Mouse (Mus musculus): ENCODE measurements around the gene Cyp4v3.
"Not testable (repeated sequence)": the region's sequence is repeated elsewhere in the genome, so short reads cannot be mapped to it uniquely, and the experiment has no call there.

Gene Cyp4v3

DNA sequence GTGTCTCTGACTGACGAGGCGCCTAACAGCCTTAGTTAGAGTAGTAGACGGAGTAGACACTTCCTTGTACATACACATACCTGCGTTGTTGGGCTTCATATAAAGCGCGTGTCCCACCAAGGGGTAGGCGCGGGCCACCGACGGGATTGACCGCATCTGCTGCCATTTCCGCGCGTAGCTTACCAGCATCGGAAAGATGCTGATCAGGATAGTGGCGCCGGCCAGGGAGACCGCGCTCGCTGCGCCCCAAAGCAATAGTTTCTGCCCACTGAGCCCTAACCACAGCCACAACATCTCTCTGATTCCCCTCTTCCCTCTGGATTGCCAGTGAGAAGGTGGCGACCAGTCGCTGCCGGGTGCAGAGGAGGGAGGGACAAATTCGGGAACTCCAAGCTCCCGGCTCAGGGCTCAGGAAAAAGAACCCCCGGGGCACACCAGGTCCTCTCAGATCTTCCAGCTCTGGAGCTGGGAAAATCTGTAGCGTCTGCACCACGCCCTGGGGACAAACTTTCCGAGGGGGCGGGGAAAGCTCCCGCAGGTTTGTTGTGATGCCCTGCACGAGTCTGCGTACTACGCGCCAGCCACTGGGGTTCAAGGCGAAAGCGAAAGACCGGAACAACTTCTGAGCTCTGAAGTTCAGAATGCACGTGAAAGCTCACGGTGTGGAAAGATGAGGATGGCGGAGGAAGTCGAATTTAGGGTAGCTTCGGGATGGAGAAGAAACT lies at the start of gene Cyp4v3:
Gene Cyp4v3, minus strand, starts transcription at position 532 of the 725 bp plus-strand sequence.
- peak; percentile 47 to 54 for DNase-seq (ENCODE audit: low spot score in 2 of 2)

GRCm38 (mm10) chr8:45381963-45382347 lies 48.9 kb upstream of the Cyp4v3 start, which contains the start of gene Fam149a:
Fam149a (minus strand) TSS chr8:45382291.
- no peak for DNase-seq (ENCODE audit: low spot score in 2 of 2)

- no peak for DNase-seq (ENCODE audit: low spot score in 2 of 2)
These were observed 48.3 kb upstream of the Cyp4v3 start for GRCm38 (mm10) chr8:45381075-45381962.

DNA sequence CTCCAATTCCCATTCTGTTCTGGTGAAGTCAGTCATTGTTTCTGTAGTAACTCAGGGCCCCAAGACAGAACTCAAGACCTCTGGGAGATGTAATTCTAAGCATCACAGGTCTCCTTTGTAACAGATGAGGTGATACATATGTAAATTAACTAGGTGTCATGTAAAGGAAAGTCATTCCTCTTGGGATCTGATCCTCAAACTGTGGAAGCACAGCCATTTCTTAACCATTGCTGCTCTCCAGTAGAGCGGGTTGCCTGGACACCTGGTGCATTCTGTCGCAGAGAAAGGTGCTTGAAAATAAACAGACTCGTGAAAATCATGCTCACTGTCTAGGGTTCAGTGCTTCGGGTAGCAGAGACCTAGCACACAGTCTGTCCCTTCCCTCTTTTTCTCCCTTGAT lies 47.6 kb upstream of the Cyp4v3 start:
- DNase-seq (ENCODE audit: low spot score in 2 of 2) = no peak

DNA sequence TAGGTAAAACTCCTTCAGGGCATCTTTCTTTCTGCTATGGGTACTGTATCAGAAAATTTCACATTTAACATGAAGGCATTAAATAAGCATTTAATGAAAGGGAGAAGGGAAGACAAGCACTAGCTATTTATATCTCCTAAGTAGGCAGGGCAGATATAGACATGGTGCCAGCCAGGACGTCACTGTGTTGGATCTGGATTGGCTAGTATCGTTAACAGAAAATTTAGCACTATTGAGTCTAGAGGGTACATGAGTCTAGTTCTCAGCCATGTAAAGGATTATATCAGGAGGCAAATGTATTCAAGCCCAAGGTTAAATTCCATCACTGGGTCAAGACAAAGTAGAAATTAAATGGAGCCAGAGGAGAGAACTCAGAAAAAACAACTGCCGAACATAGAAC lies 41.1 kb upstream of the Cyp4v3 start:
- DNase-seq (ENCODE audit: low spot score in 2 of 2) = no peak

DNA sequence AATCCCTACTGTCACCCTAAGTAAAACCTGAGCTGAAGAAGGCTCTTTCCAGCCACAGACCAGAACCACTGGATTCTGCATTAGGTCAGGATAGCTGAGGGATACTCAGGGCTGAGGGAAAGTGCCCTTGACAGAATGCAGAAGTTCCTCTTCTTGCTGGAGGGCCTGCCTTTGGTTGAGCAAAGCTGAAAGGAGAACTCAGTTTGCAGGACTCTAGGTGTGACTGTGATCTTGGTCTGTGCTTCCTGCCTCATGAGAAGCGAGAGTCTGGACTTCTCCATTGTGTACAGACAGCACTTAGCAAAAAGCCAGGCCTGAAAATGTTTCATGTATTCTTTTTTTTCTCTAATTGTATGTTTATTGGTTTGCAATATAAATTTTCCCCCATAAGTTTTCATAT lies 34.1 kb upstream of the Cyp4v3 start:
- no peak for DNase-seq (ENCODE audit: low spot score in 2 of 2)

- DNase-seq (ENCODE audit: low spot score in 2 of 2) = no peak
These were observed 30.2 kb upstream of the Cyp4v3 start for GRCm38 (mm10) chr8:45363220-45363619.

- DNase-seq (ENCODE audit: low spot score in 2 of 2) = peak in 1 of 2 experiments; percentile 51
These were observed 29.3 kb upstream of the Cyp4v3 start for GRCm38 (mm10) chr8:45362323-45362722.

GRCm38 (mm10) chr8:45359091-45359605 lies 26.1 kb upstream of the Cyp4v3 start:
- DNase-seq (ENCODE audit: low spot score in 2 of 2) = no peak

GRCm38 (mm10) chr8:45358132-45358918 lies 25.3 kb upstream of the Cyp4v3 start:
- peak; percentile 49 to 64 for DNase-seq (ENCODE audit: low spot score in 2 of 2)

- DNase-seq (ENCODE audit: low spot score in 2 of 2) = no peak
These were observed 22.8 kb upstream of the Cyp4v3 start for GRCm38 (mm10) chr8:45355809-45356208.

DNA sequence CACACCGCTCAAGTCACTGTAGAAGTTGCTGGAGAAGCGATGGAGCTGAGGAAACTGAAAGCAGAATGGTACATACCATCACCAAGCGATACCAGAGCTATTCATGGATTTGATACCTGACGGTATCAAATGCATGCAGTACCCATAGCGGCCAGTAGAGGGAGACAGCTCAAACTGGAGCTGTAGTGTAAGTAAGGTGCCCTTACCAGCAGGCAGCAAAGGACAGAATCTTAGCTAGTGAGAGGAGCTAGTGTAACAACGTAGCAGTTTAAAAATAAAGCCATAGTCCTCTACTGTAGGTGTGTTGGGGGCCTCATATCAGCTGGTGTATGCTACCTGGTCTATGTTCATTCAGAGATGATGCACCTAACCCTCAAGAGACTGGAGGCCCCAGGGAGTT lies 12.0 kb upstream of the Cyp4v3 start:
- DNase-seq (ENCODE audit: low spot score in 2 of 2) = peak; percentile 51 to 68

- DNase-seq (ENCODE audit: low spot score in 2 of 2) = no peak
These were observed 11.3 kb upstream of the Cyp4v3 start for GRCm38 (mm10) chr8:45344298-45344697.

DNA sequence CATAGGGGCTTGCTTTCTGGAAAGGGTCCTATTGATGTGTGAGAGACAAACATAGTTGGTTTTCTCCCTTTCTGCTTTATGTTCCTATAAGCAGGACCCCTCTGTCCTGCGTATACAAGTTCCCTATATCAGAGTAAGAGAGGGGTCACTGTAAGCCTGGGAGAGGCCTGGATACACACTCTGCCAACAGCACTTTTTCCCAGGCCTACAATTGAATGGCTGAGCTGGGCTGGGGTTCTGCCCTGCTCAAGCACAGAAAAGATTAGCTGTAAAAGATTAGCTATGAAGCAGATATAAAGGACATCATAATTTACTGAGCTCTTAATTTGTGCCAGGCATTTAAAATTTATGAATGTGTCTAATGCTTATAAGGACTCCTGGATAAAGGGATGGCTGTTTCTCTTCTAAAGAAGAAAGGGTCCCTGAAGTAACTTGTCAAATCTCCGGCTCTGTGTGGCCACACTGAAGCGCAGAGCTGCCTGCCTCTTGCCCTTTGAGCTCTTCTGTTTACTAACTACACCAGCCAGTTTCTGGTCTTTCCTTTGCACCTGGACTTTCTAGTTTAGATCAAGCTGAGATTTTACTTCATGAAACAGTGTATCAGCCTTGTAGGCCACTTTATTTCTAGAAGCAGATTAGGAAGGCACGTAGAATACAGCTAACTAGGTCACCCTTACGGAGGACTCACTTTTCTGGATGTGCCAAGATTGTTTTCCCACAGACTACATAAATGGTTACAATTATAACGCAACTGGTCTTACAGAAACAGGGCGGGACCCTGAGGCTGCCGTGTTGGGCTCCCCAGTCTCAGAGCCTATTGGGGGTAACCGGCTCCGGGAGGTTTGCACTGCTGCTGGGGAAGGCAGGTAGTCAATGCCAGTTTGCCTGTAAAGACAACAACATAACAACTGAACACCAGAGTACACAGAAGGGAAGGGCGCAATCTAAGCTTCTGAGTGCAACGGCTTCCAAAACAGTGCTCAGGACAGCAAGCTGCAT lies 8.9 kb upstream of the Cyp4v3 start:
- DNase-seq (ENCODE audit: low spot score in 2 of 2) = no peak

- DNase-seq (ENCODE audit: low spot score in 2 of 2) = no peak
These were observed 477 bp upstream of the Cyp4v3 start for GRCm38 (mm10) chr8:45333493-45333892.

DNA sequence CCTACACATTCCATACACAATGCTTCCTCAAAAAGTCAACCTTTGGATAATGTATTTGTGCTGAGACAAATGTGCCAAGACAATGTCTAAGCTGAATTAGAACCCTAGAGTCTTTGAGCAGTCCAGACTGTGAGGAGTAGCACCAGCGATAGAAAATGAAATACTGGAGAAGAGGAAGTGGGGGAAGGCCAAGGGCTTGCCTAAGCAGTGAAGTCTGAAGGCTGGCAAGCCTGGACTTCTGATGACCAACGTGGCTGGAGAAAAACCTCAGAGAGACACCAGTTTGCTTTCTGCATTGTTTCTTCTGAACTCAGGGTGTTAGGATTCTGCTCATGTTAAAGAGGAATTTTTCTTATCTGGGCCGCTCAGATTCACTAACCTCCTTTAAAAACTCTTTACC lies 2.2 kb downstream of the Cyp4v3 start:
- no peak for DNase-seq (ENCODE audit: low spot score in 2 of 2)

GRCm38 (mm10) chr8:45329206-45329980 lies 3.6 kb downstream of the Cyp4v3 start:
- DNase-seq (ENCODE audit: low spot score in 2 of 2) = no peak

GRCm38 (mm10) chr8:45327076-45327475 lies 5.9 kb downstream of the Cyp4v3 start:
- not testable (repeated sequence) for DNase-seq (ENCODE audit: low spot score in 2 of 2)

GRCm38 (mm10) chr8:45324151-45324550 lies 8.9 kb downstream of the Cyp4v3 start:
- DNase-seq (ENCODE audit: low spot score in 2 of 2) = no peak

- no peak for DNase-seq (ENCODE audit: low spot score in 2 of 2)
These were observed 11.7 kb downstream of the Cyp4v3 start for GRCm38 (mm10) chr8:45321365-45321764.
